Mouse (Mus musculus) layer of hippocampus, adult 11-12 months (tissue): Measurements from ENCODE around the gene Vezt.

ENCODE experiments used
- DNase-seq: peaks from one replicate; pipeline ENCODE4 v3.0.0; 2022; ENCODE audit warnings: low spot score

Vezt gene

DNA sequence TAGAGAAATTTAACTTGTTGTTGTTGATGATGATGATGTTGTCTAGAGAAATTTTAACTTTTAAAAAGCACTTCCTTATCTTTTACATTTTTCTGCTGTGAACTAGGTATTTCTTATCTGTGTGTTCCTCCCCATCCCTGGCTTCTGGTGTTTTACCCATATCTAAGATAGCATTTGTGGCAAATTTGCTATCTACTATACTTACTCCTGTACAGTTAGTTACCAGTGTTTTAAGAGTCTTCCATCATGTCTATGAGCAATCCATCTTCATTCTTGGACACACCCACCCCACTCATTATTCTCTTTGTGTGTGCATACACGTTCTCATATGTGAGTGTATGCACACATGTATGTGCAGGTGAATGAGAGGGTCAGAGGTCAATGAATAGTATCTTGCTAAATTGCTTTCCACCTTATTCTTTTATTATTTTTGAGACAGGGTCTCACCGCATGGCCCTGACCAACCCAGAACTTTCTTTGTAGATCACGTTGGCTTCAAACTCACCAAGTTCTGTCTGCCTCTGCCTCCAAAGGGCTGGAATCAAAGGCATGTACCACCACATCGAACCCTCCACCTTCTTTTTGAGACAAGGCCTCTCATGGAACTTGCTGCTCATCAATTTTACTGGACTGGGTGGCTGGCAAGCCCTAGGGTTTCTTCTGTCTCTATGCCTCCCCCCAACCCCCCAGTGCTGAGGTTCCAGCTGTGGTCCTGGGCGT, 123.3 kb downstream of the Vezt start:
- no peak for DNase-seq

- no peak for DNase-seq
Observed at GRCm38 (mm10) chr10:93911326-93911725, 124.3 kb downstream of the Vezt start.

DNA sequence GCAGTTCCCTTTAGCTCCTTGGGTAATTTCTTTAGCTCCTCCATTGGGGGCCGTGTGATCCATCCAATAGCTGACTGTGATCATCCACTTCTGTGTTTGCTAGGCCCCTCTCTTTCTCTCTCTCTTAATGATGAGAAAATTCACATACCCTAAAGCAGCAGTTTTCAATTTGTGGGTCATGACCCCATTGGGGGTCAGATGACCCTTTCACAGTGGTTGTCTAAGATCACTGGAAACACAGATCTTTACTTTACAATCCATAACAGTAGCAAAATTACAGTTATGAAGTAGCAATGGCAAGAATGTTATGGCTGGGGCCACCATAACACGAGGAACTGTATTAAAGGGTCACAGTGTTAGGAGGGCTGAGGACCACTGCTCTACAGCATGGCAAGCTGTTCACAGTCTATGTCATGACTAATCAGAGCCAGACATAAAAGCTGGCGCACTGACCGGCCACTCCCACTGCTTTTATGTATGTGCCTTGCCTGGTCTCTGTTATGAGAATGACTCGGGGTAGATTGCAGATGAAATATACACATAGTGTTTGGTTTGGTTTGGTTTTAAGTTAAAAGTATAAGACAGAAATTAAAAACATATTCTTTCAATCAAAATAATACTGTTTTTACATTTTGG, 125.7 kb downstream of the Vezt start:
- no peak for DNase-seq

DNA sequence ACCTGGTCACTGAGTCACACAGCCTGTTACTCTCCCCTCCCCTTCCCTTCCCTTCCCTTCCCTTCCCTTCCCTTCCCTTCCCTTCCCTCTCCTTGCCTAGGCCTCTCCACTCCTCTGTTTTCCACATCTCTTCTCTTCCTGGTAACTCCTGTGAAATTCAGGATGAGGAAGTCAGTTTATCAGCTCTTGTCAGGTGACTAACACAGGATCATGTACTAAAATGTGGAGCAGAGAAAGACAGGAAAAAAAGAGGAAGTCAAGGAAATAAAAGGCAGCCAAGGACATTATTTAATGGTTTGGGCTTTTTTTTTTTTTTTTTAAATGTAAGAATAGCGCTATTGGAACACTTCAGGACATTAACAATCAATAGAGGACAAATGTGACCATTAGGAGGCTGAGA, 126.6 kb downstream of the Vezt start:
- no peak for DNase-seq

GRCm38 (mm10) chr10:93908540-93908939, 127.1 kb downstream of the Vezt start:
- no peak for DNase-seq

GRCm38 (mm10) chr10:93907376-93907775, 128.2 kb downstream of the Vezt start:
- no peak for DNase-seq

- no peak for DNase-seq
Observed at GRCm38 (mm10) chr10:93899907-93900306, 135.7 kb downstream of the Vezt start.

- DNase-seq, result no peak
Observed at GRCm38 (mm10) chr10:93899303-93899702, 136.3 kb downstream of the Vezt start.

DNA sequence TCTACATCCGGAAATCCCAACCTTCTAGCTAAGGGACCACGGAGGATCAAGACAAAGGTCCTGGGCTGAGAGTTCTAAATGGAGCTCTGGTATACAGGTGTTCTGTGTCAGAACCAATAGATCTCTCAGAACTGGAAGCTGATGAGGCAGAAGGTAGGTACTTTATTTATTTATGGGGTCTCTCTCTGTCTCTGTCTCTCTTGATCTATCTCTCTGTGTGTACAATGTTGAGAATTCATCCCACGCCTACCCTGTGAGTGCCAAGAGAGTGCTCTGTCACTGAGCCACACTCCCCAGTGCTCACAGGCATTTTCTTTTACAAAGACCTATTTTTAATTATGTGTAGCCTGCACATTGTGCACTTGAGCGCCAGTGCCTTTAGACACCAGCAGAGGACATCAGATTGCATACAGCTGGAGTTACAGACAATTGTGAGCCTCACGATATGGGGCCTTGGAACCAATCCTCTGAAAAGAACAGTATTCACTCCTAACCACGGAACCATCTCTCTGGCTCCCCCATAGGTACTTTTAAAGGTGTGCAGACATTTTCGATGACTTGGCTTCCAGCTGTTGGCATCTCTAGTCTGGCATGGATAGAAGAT, 138.5 kb downstream of the Vezt start, which contains the start of gene Metap2:
TSS of gene Metap2 (minus strand) at position 51 of the 604 bp plus-strand sequence.
- no peak for DNase-seq

GRCm38 (mm10) chr10:93892551-93892950, 143.1 kb downstream of the Vezt start:
- DNase-seq, result no peak

- no peak for DNase-seq
Observed at GRCm38 (mm10) chr10:93891031-93891430, 144.6 kb downstream of the Vezt start.

DNA sequence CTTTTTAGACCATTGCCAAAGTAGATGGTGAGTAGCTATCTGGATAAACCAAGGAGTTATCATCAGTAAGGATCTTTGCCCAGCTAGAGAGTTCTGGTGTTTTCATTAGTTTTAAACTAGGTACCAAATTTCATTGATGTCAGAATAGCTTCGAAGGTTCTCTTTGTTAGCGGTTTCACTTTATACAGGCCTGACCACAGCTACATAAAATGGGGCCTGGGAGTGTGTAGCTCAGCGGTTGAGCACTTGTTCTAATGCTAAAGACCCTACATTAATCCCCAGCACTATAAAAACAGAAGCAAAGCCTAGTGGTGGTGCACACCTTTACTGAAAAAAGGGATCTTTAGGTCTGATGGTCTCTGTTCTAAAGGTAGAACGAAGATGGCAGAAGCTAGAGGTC, 145.1 kb downstream of the Vezt start:
- DNase-seq, result no peak

DNA sequence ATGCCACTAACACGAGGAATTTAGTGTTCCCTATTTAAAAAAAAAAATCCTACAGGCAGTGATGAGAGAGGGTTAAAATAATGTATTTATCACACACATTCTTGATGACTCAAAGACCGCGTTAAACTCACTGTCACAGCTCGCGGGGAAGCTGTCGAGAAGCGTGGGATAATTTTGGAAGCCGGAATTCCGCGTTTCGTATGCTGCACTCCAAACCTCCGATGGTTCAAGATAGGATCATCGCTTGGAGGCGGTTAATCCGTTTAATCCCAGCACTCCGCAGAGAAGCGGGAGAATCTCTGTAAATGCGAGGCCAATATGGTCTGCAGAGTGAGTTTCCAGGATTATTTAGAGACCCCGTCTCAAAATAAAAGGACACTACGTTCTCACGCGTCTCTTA, 145.6 kb downstream of the Vezt start:
- DNase-seq, result peak; percentile 31

DNA sequence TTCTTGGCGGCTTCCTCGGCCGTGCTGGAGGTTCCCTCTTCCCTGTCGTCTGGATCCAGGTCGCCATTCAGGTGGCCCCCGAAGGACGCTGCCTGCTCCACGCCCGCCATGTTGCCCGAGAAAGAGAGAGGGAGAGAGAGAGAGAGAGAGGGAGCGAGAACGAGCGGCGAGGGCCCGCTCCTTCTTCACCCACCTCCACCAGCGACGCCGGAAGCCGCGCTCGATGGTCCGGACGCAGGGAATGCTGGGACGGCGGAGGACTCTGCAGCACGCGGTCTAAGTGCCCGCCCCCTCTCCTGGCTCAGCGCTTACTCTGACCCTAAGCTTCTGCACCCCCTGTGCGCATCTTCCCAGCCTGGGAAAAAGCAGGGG, 146.1 kb downstream of the Vezt start:
- peak; percentile 87 for DNase-seq
